Mouse (Mus musculus) kidney, postnatal 36 days (tissue): Measurements from ENCODE around the gene Stpg4.
A peak's percentile ranks its signal among the peaks of the same experiment; 100 is the strongest.

ENCODE experiments used
- DNase-seq, 2 experiments: peaks; one replicate each; pipeline ENCODE4 v3.0.0; 2021 to 2022; ENCODE audit warnings: mixed read lengths in 2 of 2

The Stpg4 gene

GRCm38 (mm10) chr17:87377536-87377935 is 50.0 kb downstream of the Stpg4 start:
- DNase-seq: peak; percentile 63 to 69

DNA sequence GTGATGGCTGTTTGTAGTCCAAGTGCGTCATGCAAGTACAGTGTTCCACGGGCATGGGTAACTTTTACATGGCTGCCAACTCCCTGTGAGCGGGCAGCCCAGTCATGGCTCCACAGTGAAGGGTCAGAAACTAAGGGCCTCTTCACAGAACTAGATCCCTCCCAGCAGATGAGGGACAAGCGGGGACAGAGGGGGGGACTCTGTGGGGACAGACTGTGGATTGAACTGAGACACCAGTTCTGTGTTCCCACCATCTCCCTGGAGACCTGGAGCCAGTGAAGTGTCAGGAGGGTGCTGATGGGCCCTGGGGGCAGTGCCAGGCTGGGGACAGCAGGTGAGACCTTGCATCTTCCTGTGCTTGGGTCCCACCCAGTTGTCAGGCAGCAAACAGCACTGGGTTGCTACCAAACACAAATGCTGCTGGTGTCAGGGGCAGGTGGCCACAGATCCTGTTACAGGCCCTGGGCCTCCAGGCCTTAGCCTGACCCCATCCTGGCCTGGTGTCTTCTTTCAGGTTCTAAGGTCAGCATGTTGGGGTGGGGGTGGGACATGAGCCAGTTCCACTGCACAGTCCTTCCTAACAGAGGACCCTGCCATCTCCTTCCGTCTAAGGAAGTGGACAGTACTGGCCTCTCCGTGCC is 50.6 kb downstream of the Stpg4 start:
- no peak for DNase-seq

- peak; percentile 34 for DNase-seq
Observed at GRCm38 (mm10) chr17:87375941-87376511, 51.5 kb downstream of the Stpg4 start.

- peak; percentile 60 to 67 for DNase-seq
Observed at GRCm38 (mm10) chr17:87373327-87373726, 54.2 kb downstream of the Stpg4 start.

DNA sequence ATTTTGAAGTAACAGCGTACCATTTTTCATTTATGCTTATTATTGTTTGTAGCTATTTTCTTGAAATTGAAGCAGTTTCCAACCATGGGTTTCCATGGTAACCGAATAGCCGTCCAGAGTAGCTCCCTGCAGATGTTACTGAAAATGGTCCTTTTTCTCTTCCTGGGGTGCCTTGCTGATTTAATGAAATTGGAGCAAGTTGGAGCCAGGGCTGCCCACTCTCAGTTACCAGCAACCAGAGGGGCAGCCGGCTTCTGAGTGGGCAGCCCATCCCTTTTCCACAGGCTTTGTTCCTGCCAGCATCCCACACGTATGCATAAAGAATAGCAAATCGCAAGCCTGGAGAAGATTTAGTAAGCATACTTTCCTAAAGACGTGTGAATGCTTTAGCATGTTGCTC is 55.4 kb downstream of the Stpg4 start:
- DNase-seq: no peak

DNA sequence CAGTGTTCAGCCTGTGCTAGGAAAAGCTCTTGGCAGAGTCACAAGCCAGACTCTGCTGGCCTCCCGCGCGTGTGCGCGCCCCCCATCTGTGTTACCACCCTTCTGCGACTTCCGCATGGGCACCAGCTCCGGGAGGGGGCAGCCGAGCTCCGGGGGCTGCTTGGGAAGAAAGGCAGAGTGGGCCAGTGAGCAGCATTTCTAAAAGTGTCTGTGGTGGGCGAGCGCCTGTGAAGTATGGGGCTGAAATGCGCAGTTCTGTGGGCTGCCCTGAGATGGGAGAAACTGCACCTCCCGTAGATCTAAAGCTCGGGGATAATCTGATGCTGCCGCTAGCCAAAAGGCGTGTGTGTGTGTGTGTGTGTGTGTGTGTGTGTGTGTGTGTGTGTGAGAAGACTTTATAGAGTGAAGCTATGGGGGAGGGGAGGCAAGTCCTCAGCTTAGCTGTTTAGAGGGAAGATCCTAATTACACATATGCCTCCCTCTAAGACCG is 58.2 kb downstream of the Stpg4 start:
- no peak for DNase-seq

- no peak for DNase-seq
Observed at GRCm38 (mm10) chr17:87368481-87368880, 59.1 kb downstream of the Stpg4 start.

- peak; percentile 59 to 72 for DNase-seq
Observed at GRCm38 (mm10) chr17:87367640-87368039, 59.9 kb downstream of the Stpg4 start.

DNA sequence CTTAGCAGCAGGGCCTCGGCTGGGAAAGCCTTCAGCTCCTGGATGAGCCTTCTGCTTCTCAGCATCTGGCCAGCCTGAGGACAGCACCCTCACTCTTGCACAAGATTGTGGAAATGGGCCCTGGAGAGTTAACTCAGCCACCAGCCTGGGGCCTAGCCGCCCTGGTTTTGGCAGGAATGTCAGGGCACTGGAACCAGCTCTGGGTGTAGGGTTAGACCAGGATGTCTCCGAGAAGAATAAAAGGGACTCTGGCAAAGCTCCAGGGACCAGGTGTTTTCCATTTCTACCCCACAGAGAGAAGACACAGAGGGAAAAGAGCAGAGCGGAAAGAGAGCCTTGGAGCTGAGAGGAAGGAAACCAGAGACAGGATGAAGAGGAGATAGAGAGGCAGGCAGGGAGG is 60.3 kb downstream of the Stpg4 start:
- DNase-seq: no peak

DNA sequence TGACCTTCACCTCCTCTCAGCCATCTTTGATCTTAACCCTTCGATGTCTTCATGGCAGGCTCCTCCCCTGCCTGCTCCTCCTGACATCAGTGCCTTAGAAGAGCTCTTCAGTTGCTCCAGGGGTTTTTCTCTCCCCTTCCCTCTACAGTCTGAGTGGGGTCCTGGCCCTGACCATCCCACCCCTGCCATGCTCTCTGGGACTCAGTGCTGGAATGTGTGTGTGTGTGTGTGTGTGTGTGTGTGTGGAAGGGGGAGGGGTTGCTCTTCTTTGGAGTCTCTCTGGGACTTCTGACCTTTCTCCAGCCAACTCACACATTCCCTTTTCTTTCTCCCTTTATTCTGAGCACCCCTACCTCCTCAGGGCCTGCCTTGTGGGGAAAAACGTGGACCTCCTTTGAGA is 61.0 kb downstream of the Stpg4 start:
- DNase-seq: no peak

DNA sequence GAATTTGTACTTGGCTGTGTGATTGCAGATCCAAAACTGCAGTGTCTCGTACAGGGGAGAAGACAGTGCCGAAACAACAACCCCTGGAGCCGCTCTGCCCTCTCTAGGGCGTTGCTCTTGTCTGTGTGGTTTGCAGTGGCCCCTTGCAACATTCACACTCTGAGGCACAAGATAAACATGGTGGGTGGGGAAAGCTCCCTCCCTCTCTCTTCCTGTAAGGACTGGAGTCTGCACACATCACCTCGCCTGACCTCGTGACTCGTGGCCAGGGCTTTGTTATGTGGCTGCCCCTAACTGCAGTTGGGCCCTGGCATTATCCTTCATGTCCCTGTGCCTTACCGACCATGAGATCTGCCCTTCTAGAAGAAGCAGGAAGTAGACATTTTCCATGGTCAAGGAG is 62.3 kb downstream of the Stpg4 start:
- no peak for DNase-seq

DNA sequence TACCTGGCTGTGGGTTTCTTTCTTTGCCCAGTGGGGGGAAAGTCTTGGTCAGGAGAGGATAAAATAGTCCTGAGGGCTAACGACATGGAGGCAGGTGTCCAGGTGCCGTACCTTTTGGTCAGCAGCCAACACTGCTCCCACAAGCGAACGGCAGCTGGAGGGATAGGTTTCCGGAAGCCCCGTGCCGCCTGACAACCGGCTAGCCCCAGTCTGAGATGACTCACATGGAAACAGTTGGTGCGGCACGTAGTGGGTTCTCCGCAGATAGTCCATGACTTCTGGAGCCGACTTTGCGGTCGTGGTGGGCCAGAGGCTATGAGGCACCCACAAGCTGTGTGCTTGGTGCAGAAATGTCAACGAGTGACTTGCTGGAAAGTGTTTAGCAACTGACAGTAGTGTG is 63.4 kb downstream of the Stpg4 start:
- no peak for DNase-seq

GRCm38 (mm10) chr17:87361132-87361531 is 66.4 kb downstream of the Stpg4 start:
- no peak for DNase-seq

DNA sequence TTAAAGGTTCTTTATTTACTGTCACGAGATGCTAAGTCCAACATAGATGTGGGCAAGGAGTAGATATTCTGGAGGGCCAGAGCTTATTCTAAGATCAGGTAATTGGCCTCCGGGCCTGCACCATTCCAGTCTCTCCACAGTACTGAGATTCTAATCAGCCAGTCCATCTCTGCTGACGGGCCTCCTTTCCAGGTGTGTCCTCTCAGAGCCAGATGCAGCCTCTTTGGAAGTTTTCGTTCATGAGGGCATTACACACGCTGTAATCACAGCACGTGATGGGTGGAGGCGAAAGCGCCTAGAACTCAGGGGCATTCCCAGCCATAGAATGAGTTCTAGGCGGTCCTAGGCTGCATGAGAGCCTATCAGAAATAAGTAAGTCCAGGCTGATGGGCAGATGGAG is 70.0 kb downstream of the Stpg4 start:
- DNase-seq: no peak

GRCm38 (mm10) chr17:87356261-87356660 is 71.3 kb downstream of the Stpg4 start:
- DNase-seq: no peak

- DNase-seq: no peak
Observed at GRCm38 (mm10) chr17:87355456-87355855, 72.1 kb downstream of the Stpg4 start.

- no peak for DNase-seq
Observed at GRCm38 (mm10) chr17:87353745-87354320, 73.7 kb downstream of the Stpg4 start.

- peak; percentile 50 to 71 for DNase-seq
Observed at GRCm38 (mm10) chr17:87352898-87353225, 74.7 kb downstream of the Stpg4 start.

- peak in 1 of 2 experiments; percentile 64 for DNase-seq
Observed at GRCm38 (mm10) chr17:87352106-87352897, 75.2 kb downstream of the Stpg4 start.

DNA sequence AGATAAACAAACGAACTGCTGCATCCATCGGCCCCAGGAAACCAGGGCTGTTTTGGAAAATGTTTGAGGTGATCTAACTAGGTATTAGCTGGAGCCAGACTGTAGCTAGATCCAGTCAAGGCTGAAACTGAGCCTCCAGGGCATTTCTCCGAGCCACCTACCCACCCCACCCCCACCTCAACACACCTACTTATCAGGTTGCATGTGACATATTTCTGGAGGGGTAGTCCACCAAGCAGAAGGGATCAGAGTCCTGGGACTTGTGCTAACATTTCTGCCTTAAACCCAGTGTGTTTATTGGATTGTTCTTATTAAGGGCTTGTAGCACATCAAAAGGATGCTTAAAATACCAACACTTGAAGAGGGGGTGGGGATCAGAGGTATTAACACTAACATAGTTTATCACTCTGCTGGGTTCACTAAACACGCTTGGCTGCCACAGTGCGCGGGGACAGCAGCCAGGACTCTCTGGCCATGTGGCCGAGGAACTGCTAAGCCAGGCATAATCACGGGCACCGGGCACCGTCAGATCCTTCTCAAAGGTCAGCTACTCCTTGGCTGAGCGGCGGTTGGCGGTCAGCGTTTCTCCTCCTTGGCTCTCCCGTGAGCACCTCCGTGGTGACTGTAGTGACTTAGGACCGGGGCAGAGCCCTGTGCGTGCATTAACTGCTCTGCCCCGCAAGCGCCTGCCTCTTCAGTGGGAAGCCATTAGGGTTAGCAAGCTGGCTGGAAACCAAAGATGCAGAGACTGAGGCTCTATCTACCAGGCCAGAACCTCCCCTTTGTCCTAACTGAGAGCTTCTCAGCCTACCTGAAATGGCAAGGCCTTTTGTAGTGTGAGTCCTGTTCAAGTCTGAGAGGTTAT is 76.1 kb downstream of the Stpg4 start:
- peak; percentile 87 to 91 for DNase-seq

GRCm38 (mm10) chr17:87350471-87351240 is 76.9 kb downstream of the Stpg4 start:
- no peak for DNase-seq

DNA sequence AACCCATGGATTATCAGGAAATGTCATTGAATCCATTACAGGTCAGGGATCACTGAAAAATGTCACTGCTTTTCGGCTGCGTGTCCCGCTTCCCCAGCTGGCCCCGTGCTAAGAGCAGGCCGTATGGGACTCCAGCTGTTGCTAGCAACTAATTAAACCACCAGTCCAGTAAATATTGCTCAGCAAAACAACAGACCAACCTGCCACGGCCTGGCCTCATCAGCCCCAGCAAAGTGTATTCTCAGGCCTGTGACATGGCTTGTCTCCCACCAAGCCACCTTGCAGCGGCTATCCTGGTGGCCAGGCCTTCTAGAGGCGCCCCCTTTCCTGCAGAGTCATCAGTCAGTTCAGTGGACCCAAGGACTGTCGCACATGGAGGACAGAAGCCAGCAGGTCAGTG is 78.0 kb downstream of the Stpg4 start:
- peak; percentile 47 to 52 for DNase-seq
